Mouse (Mus musculus) heart, postnatal 10 days (tissue): ENCODE results near the gene Lad1. TPM values are rescaled to one million over a fixed set of nuclear protein-coding genes. Genes with fewer than 3 reads are reported as not detected.

Experiments used
- DNase-seq, 2 experiments: peaks; one replicate each; pipeline ENCODE4 v3.0.0; 2021
- intact Hi-C: fragments of 180-260 bp; cut with DNase I; formaldehyde crosslinking; loops from one replicate; pipeline ENCODE4 v1.15.1; 2025
- total RNA-seq, 2 experiments: library from RNA; stranded (reverse); gene quantifications; 2 replicates each; pipeline ENCODE4 v1.2.3; 2021

Gene Lad1
- total RNA-seq, 2 experiments from 2014 or later = 9.4 to 10.8 TPM

DNA sequence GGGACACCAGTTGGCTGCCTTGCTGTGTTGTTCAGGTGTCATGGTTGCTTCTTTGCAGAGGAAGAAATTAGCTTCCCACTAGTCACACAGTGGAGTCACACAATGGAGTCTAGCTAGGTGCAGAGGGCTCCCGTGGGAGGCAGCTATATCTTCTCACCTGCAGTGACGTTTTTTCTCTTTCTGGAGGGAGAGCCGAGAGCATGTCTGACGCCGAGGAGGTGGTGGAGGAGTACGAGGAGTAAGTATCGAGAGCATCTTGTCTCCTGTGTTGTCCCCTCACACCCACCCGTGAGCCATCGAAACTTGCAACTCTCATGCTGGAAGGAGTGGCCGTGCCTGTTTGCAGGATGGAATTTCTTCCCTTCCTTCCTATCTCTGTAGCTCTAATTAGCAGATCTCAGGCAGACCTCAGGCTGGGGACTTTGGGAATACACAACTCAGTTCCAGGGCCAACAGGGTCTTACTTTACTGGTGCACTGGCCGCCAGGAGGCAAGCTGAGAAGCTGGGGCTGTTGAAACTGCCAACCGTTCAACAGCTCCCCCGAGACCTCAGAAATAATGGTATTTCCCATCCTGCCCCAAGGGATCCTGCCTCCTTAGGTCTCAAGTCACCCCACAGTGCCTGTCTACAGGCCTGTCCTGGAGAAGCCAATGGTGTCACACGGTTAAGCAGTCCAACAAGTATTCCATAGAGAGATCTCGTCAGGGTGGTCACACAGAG is 22.4 kb downstream of the Lad1 start:
- no peak for DNase-seq
- intact Hi-C loops = no loop called here

DNA sequence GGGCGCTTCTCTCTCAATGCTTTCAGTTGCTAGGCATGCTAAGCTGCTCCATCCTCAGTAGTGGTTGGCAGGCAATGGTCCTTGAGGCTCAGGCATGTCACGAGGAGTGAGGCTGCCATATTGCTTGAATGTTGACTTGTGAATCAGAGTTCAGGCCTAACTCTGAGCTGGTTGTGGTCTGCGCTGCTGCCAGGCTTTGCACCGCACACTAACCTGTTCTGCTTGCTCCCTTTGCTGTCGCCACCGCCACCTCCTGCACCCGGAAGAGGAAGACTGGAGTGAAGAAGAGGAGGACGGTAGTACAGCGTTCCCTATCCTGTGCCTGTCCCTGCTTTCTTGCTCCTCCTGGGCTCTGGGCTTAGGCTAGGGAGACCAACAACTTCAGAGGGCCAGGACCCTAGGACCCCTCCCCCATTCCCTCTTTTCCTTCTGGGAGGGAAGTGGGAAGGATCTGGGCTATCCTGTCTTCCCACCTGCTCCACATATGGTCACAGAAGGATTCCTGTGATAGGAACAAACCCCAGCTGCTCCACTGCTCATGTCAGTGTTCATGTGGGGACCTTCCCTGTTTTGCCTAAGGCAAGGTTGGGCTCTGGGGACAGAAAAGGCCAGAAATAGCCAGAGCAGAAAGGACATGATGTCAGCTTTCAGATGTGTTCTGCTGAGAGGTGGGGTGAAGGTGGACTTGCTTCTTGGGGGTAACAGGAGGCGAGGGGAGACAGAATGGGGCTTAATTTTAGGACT is 25.3 kb downstream of the Lad1 start:
- DNase-seq = peak in 1 of 2 experiments; percentile 31
- intact Hi-C loops = no loop called here

DNA sequence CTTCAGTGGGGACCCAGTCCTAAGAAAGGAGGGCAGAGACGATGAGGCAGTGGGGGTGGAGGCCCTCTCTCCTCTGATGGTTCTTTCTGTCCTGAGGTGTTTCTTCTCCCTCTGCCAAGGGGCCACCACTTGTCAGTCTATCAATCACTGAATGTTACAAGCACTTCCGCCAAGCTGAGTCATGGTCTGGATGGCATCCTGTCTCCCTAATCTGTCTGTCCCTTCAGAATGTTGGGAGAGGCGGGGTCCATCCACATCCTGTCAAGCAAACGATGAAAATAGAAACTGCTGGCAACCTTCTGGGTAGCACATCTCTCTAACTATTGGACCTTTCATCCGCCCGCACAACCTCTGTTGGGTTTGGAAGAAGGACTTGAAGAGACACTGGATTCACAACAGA is 26.1 kb downstream of the Lad1 start:
- peak; percentile 69 to 73 for DNase-seq
- intact Hi-C loops = no loop called here

DNA sequence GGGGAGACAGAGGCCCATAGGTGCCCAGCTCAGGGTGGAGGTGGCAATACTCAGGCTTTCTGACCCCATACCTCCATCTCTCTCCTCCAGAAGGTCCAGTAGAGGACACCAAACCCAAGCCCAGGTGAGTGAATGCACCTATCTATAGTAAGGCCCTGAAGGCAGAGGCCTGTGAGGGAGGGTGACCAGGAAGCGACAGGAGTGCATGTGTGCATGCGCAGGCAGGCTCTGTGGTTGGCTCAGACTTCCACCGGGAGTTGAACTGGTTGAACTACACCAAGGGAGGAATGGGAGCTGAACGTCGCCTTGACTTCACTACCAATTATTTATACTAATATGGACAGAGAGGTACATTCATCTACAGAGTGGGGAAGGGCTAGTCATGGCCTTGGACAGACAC is 28.2 kb downstream of the Lad1 start:
- intact Hi-C loops = no loop called here
- peak in 1 of 2 experiments; percentile 17 for DNase-seq

DNA sequence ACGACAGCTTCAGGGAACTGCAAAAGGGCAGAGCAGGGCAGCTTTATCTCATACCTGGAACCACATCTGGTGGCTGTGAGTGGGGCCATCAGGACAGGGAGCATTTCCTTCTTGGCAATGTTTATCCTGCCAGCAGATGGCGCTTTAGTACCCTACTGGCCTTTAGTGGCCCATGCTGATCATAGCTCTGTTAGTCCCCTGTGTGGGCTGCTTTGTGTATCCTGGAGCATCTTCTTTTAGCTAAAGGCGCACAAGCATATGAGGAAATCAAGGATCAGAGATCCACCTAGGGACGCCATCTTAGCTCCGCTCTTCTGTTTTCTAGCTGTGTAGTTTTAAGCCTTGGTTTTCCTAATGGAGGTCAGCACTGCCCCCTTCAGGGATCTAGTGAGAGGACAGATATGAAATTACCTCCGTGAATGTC is 28.8 kb downstream of the Lad1 start:
- peak in 1 of 2 experiments; percentile 71 for DNase-seq
- intact Hi-C loops = no loop called here

DNA sequence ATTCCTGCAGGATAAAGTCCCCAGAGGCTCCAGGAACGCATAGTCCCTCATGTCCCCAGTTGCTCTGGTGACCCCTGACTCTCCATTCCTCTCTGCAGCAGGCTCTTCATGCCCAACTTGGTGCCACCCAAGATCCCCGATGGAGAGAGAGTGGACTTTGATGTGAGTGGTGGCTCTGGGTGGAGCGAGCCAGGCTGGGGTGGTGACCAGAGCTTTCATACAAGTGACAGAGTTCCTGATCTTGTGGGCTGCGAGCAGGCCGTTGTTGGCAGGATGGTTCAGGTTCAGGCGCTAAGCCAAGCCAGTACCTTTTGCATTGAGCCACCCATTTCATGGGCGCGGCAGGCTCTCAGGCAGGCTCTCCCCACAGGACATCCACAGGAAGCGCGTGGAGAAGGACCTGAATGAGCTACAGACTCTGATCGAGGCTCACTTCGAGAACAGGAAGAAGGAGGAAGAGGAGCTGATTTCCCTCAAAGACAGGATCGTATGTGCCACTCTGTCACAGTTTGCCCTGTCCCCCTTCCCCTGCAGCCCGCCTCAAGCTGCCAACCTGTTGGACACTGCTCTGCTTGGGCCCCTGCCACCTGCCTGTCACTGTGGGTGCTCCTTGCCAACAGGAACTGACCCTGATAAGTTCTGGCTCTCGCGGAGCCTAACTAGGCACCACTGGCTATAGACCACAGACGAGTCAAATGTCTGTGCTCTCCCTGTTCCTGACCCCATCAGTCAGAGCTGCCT is 29.4 kb downstream of the Lad1 start:
- peak; percentile 75 to 81 for DNase-seq
- intact Hi-C loops = no loop called here

DNA sequence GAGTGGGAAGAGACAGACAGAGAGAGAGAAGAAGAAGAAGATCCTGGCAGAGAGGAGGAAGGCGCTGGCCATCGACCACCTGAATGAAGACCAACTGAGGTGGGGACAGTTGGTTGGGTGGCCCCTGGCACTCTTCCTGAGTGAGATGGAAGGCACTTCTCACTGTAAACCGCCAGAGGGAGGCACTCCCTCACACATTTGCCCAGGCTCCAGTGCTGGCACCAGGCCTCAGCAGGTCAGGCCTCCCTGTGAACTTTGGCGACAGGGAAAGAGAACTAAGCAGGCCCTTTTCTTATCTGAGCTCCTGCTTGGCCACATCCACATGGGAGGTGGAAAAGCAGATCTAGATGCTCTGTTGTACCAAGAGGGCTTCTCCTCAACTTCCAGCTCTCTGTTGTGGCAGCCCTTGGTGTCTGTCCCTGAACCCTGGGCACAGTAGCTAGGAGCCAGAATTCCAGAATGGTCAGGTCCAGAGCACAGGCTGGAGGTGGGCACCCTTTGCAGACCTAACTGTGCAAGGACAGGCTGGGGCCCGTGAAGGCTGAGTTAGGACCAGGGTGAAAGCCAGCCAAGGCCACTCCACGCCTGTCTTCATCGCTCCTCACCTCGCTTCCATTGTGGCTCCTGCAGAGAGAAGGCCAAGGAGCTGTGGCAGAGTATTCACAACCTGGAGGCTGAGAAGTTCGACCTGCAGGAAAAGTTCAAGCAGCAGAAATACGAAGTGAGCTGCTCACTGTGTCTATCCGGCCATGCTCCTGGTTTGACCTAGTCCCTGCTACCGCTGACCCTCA is 32.5 kb downstream of the Lad1 start:
- DNase-seq = peak in 1 of 2 experiments; percentile 76
- intact Hi-C loops = loop anchor here (2.0 kb wide), 1 partner anchor 32 kb away; no protein-coding TSS in a partner anchor

DNA sequence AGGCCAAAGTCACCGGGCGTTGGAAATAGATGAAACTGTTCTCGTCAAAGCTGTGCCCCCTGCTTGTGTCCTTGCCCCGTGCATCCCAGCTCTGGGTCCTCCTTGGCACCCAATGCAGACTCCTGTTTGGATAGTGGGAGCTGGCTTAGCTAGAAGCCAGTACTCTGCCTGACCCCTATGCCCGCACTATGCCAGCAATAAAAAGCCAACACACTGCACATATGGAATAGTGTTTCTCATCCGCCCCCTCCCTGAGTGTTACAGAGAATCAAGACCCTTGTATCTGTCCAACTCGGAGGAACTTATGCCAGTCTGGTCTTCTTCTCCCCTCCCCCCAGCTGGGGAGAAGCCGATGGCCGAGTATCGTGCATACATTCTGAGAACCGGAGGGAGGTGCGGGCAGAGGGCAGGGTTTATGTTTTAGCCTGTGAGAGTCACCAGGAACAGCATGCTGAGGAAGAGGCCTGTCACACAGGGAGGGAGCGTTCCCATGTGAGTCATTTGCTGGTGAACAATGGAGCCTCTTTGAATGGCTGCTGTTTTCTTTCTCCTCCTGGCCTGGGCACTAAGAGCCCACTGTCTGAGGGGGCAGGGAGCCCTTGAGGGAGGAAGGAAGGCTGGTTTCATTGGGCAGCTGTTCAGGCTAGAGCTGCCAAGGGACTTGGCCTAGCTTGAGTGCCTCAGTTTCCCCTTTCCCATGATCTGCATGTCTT is 33.8 kb downstream of the Lad1 start:
- intact Hi-C loops = no loop called here
- DNase-seq = peak; percentile 6 to 22

DNA sequence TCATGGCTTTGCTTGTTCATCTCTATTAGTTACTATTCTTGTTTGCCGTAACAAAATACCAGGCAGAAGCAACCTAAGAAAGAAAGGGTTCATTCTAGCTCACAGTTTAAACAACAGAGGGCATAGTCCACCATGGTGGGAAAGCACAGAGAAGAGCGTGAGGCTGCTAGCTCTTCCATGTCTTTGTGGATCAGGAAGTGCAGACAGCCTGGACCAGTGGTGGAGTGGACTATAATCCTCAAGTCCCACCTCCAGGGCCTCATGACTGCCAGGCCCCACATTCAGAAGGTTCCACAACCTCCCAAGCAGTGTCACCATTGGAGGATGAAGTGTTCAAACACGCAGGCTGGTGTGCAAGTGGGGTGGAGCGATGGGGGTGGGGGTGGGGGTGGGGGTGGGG is 34.8 kb downstream of the Lad1 start:
- intact Hi-C loops = no loop called here
- DNase-seq = peak; percentile 5 to 10

DNA sequence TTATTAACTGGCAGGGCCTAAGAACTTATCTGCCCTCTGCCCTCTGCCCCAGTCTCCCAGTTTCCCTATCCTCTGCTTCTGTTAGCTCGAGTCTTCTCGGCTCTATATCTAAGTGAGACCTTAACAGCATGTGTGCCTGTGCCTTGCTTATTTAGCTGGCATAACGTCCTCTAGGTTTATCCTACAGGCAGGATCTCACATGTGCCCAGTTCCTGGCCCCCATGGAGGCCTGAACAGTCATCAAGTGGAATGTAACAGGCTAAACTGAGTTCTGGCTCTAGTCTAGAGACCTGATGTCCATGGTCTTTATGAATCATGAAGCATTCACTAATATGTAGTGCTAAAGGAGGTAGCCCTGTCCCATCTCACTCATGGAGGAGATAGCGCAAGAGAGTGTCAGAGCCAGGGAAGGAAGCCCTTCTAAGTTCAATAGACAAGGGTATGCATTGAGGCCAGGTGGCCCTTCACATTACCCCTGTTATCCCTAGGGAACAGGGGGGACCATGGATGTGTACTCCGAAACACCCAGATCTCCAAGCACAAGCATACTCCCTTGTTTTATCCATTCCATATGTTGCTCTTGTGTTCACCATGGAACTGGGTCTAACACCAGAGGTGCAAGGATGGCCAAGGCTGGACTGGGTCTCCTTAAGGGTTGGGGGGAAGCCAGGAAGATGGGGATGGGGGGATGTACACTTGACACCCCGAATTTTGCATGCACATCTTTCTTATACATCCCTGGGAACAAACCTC is 36.4 kb downstream of the Lad1 start:
- DNase-seq = peak; percentile 25 to 34
- intact Hi-C loops = no loop called here

DNA sequence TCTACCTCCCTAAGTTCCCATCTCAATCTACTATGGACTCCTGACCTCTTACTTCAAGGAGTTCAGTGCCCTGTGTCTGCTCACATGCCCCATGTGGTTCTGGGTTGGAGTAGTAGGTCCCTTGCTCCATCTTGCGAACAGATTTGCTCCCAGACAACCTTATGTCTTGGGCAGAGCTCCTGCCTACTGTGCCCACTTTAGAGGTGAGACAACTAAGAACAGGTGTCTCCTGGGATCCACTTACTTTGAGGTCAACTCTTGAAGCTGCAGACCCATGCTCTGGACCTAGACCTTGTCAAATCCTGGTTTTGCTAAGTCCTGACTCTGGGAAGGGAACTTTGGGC is 36.9 kb downstream of the Lad1 start:
- DNase-seq = peak; percentile 28 to 43
- intact Hi-C loops = no loop called here

DNA sequence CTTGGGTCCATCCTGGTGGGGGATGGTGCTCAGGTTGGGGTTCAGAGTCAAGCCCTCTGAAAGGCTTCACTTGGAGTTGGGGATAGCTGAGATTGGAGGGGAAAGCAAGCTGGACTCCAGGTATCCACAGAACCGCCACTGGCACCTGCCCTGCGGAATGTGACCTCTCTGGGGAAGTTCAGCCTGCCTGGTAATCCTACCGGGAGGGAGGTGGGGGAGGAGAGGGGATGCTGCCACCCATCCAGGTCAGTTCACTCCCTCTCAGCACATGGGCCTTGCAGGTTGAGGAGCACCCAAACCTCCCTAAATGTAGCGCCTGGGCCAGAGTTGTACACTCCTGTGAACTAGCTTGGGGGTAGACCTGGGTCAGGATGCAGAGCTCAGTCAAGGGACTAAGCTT is 37.7 kb downstream of the Lad1 start:
- intact Hi-C loops = no loop called here
- DNase-seq = peak; percentile 44 to 61

DNA sequence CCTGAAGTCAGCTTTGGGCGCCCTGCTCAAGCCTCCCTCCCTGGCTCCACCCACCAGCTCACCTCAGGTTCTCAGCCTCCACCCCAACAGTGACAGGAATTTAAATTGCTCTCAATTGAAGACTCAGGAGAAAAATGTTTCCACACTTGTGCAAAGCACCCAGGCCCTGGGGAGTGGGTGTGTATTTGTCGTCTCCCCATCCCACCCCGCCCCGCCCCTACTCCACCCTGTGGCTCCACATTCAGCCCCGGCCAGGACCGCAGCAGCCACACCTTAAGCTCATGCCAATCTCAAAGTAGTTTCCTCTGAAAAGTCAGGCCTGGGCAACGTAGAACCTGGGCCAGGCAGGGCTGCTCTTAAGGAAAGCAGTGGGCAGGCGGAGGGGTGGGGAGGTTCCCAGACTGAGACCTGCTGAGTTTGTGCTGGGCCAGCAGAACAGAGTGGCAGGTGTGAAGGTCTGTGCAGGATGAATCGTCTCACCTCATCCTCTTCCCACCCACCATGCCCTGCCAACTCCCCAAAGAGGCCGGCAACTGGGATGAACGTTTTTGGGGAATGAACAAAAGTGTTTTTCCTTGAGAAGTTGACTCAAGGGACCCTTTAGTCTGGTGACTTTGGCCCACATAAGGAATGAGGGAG is 38.9 kb downstream of the Lad1 start:
- peak; percentile 48 to 60 for DNase-seq

DNA sequence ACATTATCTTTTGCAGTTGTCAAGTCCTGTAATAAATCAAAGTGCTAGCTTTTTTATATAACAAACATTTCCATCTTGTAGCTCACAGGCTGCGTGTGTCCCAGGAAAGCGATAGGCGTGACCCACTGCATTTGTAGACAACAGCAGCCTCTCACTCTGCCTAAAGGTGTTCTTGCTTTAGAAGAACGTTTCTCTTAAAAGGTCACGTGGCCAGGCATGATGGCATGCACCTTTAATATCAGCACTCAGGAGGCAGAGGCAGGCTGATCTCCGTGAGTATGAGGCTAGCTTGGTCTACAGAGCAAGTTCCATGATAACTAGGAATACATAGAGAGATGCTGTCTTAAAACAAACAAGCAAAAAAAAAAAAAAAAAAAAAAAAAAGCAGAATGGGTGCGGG is 40.1 kb downstream of the Lad1 start:
- peak; percentile 18 to 55 for DNase-seq
- intact Hi-C loops = no loop called here

More for the DNA sequence above, 38.9 kb downstream of the Lad1 start:
- intact Hi-C loops = no loop called here

DNA sequence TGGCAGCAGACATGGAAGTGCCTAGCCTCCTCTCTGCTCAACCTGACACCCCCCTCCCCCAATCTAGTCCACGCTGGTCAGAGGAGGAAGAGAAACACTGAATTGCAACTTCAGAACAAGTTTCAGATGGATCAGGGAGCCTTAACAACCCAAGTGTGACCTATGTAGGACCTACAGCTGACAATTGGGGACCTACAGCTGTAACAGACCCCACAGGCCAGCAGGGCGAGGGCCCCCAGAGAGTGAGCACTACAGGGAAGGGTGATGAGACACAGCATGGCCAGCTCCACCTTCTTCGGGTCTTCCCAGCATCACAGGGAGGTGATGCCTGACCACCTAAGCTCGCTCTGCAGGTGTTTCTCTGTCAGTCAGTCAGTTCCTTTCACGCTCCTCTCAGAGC is 42.7 kb downstream of the Lad1 start:
- intact Hi-C loops = no loop called here
- DNase-seq = peak in 1 of 2 experiments; percentile 27

DNA sequence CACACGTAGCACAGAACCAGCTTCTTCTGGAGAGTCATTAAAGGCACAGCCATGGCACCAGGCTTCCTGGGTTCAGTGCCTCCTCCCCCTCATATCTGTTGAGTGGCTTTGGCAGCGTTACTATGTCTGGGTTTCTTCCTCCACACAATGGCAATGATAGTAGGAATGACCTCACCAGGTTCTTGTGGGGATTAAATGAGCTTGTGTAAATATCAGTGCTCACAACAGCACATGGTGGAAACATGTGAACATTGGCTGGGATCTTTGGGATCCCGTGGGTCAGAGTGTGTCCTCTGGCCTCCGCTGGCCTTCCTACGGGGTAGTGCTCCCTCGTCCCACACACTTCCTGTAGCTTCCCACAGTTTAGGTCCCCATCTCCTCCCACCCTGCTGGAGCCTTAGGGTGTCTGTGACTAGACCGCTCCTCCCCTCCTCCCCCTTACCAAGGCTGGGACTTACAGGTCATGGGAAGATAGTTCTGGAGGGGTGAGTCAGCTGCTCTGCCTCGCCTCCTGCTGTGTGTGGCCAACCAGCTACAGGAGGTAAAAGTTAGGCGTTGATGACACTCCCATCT is 43.7 kb downstream of the Lad1 start:
- DNase-seq = peak; percentile 74 to 77
- intact Hi-C loops = no loop called here

DNA sequence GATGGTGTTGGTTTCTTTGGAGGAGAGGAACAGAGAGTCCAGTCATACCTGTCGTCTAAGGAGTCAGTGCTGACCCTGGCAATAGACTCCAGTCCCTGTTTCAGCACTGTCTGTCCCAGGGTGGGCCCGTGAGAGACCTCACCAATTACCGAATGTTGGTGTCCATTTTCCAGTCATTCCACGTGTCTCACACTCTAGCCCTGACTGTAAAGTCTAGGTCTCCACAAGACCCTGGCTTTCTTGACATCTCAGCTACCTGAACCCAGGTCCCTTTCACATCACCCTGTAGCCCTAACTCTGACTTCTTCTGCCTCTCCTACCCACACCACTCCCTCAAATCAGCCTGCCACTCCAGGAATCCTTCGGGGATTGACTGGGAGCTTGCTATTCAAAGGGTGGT is 44.2 kb downstream of the Lad1 start:
- peak in 1 of 2 experiments; percentile 1 for DNase-seq
- intact Hi-C loops = no loop called here

DNA sequence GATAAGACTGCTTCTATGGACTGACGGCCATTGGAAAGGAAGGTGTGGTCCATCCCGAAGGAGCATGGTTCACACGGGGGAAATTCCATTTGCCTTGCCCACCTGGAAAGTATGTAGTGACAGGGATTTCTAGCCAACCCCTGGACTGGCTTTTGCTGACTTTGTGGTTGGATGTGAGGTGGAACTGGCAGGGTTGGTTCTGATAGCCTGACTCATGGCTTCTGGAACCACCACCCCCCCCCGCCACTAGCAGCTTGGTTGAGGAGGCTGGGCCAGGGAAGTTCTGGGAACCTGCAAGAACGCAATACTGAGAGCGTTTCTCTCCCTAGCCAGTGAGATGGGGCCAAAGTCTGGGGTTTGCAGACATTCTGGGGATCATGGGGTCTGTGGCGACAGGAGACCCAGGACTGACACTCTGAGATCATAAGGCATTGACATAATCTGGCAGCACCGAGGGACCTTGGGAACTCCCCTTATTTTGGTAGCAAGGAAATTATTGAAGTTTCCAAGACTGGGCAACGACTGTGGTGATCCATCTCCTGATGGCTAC is 45.5 kb downstream of the Lad1 start:
- intact Hi-C loops = no loop called here
- peak; percentile 19 to 25 for DNase-seq
